Mouse (Mus musculus) gastrocnemius, adult 2 months (tissue): ENCODE results near the gene Msrb1. TPM values are rescaled to one million over a fixed set of nuclear protein-coding genes. Genes with fewer than 3 reads are reported as not detected.

ENCODE experiments used
- DNase-seq: peaks from one replicate; pipeline ENCODE4 v3.0.0; 2022
- H3K27ac ChIP-seq: fragments of 200-600 bp; 2 replicates; pipeline ENCODE4 v1.8.1; 2022; ENCODE audit warnings: mild to moderate bottlenecking
- H3K4me3 ChIP-seq: fragments of 200-600 bp; 2 replicates; pipeline ENCODE4 v1.8.1; 2022; ENCODE audit warnings: mild to moderate bottlenecking, moderate library complexity
- CTCF ChIP-seq: fragments of 200-600 bp; IDR thresholded peaks from 2 replicates; pipeline ENCODE4 v1.8.1; 2022; ENCODE audit warnings: antibody characterized with exemption, mild to moderate bottlenecking, moderate library complexity
- intact Hi-C: fragments of 180-260 bp; cut with DNase I; formaldehyde crosslinking; loops from one replicate; pipeline ENCODE4 v1.15.1; 2025
- total RNA-seq, 2 experiments: library from RNA; stranded (reverse); gene quantifications; 2 replicates each; pipeline ENCODE4 v1.2.3; 2021

Msrb1 gene
- total RNA-seq, 2 experiments from 2014 or later, result 165 to 220 TPM

GRCm38 (mm10) chr17:24735446-24735845 lies 996 bp upstream of the Msrb1 start:
- intact Hi-C loops, result no loop called here
- peak overlapping the region; percentile 89 for H3K4me3 ChIP-seq
- DNase-seq, result no peak

GRCm38 (mm10) chr17:24737135-24737810 lies 831 bp downstream of the Msrb1 start:
- TF ChIP-seq CTCF, result no peak
- intact Hi-C loops, result no loop called here
- peak overlapping the region; percentile 98 for H3K27ac ChIP-seq
- H3K4me3 ChIP-seq, result peak overlapping the region; percentile 89
- DNase-seq, result no peak

More at GRCm38 (mm10) chr17:24735446-24735845, 996 bp upstream of the Msrb1 start:
- no peak for TF ChIP-seq CTCF
- peak overlapping the region; percentile 98 for H3K27ac ChIP-seq

GRCm38 (mm10) chr17:24738238-24738637 lies 1.8 kb downstream of the Msrb1 start:
- peak overlapping the region; percentile 98 for H3K27ac ChIP-seq
- no peak for DNase-seq
- TF ChIP-seq CTCF, result no peak
- H3K4me3 ChIP-seq, result peak overlapping the region; percentile 89
- intact Hi-C loops, result no loop called here

GRCm38 (mm10) chr17:24739926-24740325 lies 3.5 kb downstream of the Msrb1 start:
- DNase-seq, result no peak
- intact Hi-C loops, result loop anchor here (10.0 kb wide), 1 partner anchor 105 kb away; the partner anchor contains the start of gene Hagh
- H3K4me3 ChIP-seq, result no peak overlapping the region
- TF ChIP-seq CTCF, result no peak
- no peak overlapping the region for H3K27ac ChIP-seq

- peak; percentile 43 for DNase-seq
- Histone ChIP-seq H3K27ac (peak overlapping the region; percentile 50), H3K4me3 (no peak overlapping the region)
- no peak for TF ChIP-seq CTCF
- intact Hi-C loops, result loop anchor here (10.0 kb wide), 1 partner anchor 102 kb away; the partner anchor contains the start of gene Hagh
Observed at GRCm38 (mm10) chr17:24742307-24742706, 5.9 kb downstream of the Msrb1 start.

GRCm38 (mm10) chr17:24743896-24744295 lies 7.5 kb downstream of the Msrb1 start:
- no peak for TF ChIP-seq CTCF
- intact Hi-C loops, result loop anchor here (2.0 to 10.0 kb wide), 2 partner anchors 75 to 101 kb away; partner anchors contain the start of gene Hagh
- Histone ChIP-seq H3K27ac (no peak overlapping the region), H3K4me3 (no peak overlapping the region)
- DNase-seq, result no peak

GRCm38 (mm10) chr17:24744381-24744780 lies 7.9 kb downstream of the Msrb1 start:
- no peak for DNase-seq
- Histone ChIP-seq H3K4me3 (no peak overlapping the region), H3K27ac (no peak overlapping the region)
- no peak for TF ChIP-seq CTCF
- intact Hi-C loops, result loop anchor here (2.0 to 10.0 kb wide), 2 partner anchors 74 to 100 kb away; partner anchors contain the start of gene Hagh

- intact Hi-C loops, result loop anchor here (2.0 to 10.0 kb wide), 3 partner anchors 73 to 136 kb away; partner anchors contain the start of gene Hagh
- DNase-seq, result peak; percentile 84
- H3K27ac ChIP-seq, result no peak overlapping the region
- no peak overlapping the region for H3K4me3 ChIP-seq
- TF ChIP-seq CTCF, result peak; percentile 94
Observed at GRCm38 (mm10) chr17:24745526-24746497, 9.4 kb downstream of the Msrb1 start.

- TF ChIP-seq CTCF, result no peak
- DNase-seq, result no peak
- H3K27ac ChIP-seq, result no peak overlapping the region
- H3K4me3 ChIP-seq, result no peak overlapping the region
- intact Hi-C loops, result loop anchor here (5.0 to 10.0 kb wide), 2 partner anchors 98 to 135 kb away; partner anchors contain the start of gene Hagh
Observed at GRCm38 (mm10) chr17:24746986-24747385, 10.5 kb downstream of the Msrb1 start.

GRCm38 (mm10) chr17:24751528-24751927 lies 15.1 kb downstream of the Msrb1 start:
- Histone ChIP-seq H3K4me3 (no peak overlapping the region), H3K27ac (no peak overlapping the region)
- no peak for TF ChIP-seq CTCF
- no peak for DNase-seq
- intact Hi-C loops, result no loop called here

GRCm38 (mm10) chr17:24752415-24753394 lies 16.3 kb downstream of the Msrb1 start, which contains the start of gene Hs3st6:
TSS of gene Hs3st6 (plus strand) at chr17:24752988.
- intact Hi-C loops, result no loop called here
- peak within 1 kb of the TSS; percentile 74 for H3K4me3 ChIP-seq
- no peak within 1 kb of the TSS for H3K27ac ChIP-seq
- TF ChIP-seq CTCF, result no peak
- no peak for DNase-seq

GRCm38 (mm10) chr17:24757394-24757793 lies 21.0 kb downstream of the Msrb1 start:
- DNase-seq, result no peak
- Histone ChIP-seq H3K27ac (no peak overlapping the region), H3K4me3 (no peak overlapping the region)
- intact Hi-C loops, result no loop called here
- no peak for TF ChIP-seq CTCF
